Mouse (Mus musculus) stomach, postnatal 0 days (tissue): ENCODE data around the gene Lpp. TPM values are rescaled to one million over a fixed set of nuclear protein-coding genes. Genes with fewer than 3 reads are reported as not detected.
A peak's percentile ranks its signal among the peaks of the same experiment; 100 is the strongest.

ENCODE experiments used
- ATAC-seq: fragments of 200-750 bp; cut with Nextera tagmentation; 2 replicates; pipeline ENCODE4 v1.8.0; 2017; ENCODE audit not compliant: low FRiP score, low TSS enrichment
- DNase-seq: peaks from one replicate; pipeline ENCODE4 v3.0.0-alpha.2; 2016; ENCODE audit warnings: low spot score
- H3K27ac ChIP-seq: fragments of 300-500 bp; sonication (generic); replicated peaks from 2 replicates; pipeline ENCODE4 v1.5.1; 2014; ENCODE audit warnings: mild to moderate bottlenecking, control low read depth
- H3K27me3 ChIP-seq: fragments of 300-500 bp; sonication (generic); 2 replicates; pipeline ENCODE4 v1.6.1; 2014; ENCODE audit warnings: low read length; ENCODE audit not compliant: control insufficient read depth, insufficient read depth
- H3K36me3 ChIP-seq: fragments of 300-500 bp; sonication (generic); 2 replicates; pipeline ENCODE4 v1.6.1; 2014; ENCODE audit warnings: low read length, mixed read lengths; ENCODE audit not compliant: control insufficient read depth, insufficient read depth
- H3K4me1 ChIP-seq: fragments of 300-500 bp; sonication (generic); replicated peaks from 2 replicates; pipeline ENCODE4 v1.6.1; 2014; ENCODE audit warnings: antibody characterized with exemption; ENCODE audit not compliant: control insufficient read depth, insufficient read depth
- H3K4me2 ChIP-seq: fragments of 300-500 bp; sonication (generic); replicated peaks from 2 replicates; pipeline ENCODE4 v1.6.1; 2014; ENCODE audit warnings: low read depth, mild to moderate bottlenecking, control low read depth, moderate library complexity
- H3K4me3 ChIP-seq: fragments of 300-500 bp; sonication (generic); 2 replicates; pipeline ENCODE4 v1.5.1; 2014; ENCODE audit warnings: low read depth, low read length, control low read depth
- H3K9ac ChIP-seq: fragments of 300-500 bp; sonication (generic); 2 replicates; pipeline ENCODE4 v1.6.1; 2014; ENCODE audit warnings: mild to moderate bottlenecking, low read length, control low read depth, mixed read lengths
- H3K9me3 ChIP-seq: fragments of 300-500 bp; sonication (generic); 2 replicates; pipeline ENCODE4 v1.6.1; 2016; ENCODE audit warnings: low read length; ENCODE audit not compliant: control insufficient read depth
- CTCF ChIP-seq: IDR thresholded peaks from 2 replicates; pipeline ENCODE4 v1.5.1; 2016; ENCODE audit warnings: antibody characterized with exemption, low read depth, mild to moderate bottlenecking, moderate library complexity
- EP300 ChIP-seq: optimal IDR thresholded peaks from 2 replicates; pipeline ENCODE3; 2016; ENCODE audit warnings: antibody characterized with exemption
- WGBS: fragments of 180-500 bp; shearing (Covaris S2); extraction: QIAGEN DNeasy Blood & Tissue Kit; methylation state at CpG from one replicate; pipeline ENCODE4 v1.1.7; 2014; 5-methylcytosine and 5-hydroxymethylcytosine counted together
- polyA plus RNA-seq: library from polyadenylated mRNA; unstranded; fragments of >200 nt; fragmentation: Nextera tagmentation; extraction: Ambion mirVana; gene quantifications from 2 replicates; pipeline ENCODE4 v1.2.1, GENCODE M21; 2015

The Lpp gene
- polyA plus RNA-seq, 1 experiment from 2014 or later = 51.3 TPM

DNA sequence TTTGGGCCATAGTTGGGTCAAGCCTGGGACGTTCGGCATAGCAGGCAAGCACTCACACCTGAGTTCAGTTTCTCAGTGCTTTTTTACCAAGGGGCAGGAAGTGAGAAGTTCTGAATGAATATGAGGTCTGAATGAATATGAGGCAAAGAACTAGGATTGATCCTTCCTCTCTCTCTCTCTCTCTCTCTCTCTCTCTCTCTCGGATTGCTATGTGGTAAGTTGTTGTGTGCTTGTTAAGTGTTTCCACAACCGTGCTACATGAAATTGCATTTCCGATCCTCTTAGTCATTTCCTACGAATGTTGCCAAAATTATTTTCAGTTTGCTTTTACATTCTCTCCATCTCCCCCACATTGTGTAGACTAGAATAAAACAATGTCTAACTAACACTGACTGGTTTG, 517.0 kb downstream of the Lpp start:
- Histone ChIP-seq H3K27me3 (no peaks in the 10 kb centered on the region), H3K9ac (no peak overlapping the region), H3K4me2 (no peak overlapping the region), H3K36me3 (no peaks in the 10 kb centered on the region), H3K4me3 (no peak overlapping the region), H3K9me3 (no peaks in the 10 kb centered on the region), H3K4me1 (peaks cover 7% of the 10 kb centered on the region), H3K27ac (no peak overlapping the region)
- TF ChIP-seq CTCF (no peak), EP300 (no peak)
- DNase-seq = no peak
- no peak for ATAC-seq
- WGBS = 67% methylated on average over 6 of the region's 6 CpGs

GRCm38 (mm10) chr16:24910834-24911233, 517.5 kb downstream of the Lpp start:
- H3K4me1 ChIP-seq = peaks cover 7% of the 10 kb centered on the region
- no peak overlapping the region for H3K4me2 ChIP-seq
- no peak overlapping the region for H3K27ac ChIP-seq
- H3K9me3 ChIP-seq = no peaks in the 10 kb centered on the region
- H3K27me3 ChIP-seq = no peaks in the 10 kb centered on the region
- ATAC-seq = peak; percentile 64; the same call in 1 of the 2 replicates
- H3K36me3 ChIP-seq = no peaks in the 10 kb centered on the region
- WGBS = 37% methylated on average over 3 of the region's 3 CpGs
- TF ChIP-seq CTCF (peak; percentile 61), EP300 (no peak)
- DNase-seq = no peak
- H3K9ac ChIP-seq = no peak overlapping the region
- H3K4me3 ChIP-seq = no peak overlapping the region

DNA sequence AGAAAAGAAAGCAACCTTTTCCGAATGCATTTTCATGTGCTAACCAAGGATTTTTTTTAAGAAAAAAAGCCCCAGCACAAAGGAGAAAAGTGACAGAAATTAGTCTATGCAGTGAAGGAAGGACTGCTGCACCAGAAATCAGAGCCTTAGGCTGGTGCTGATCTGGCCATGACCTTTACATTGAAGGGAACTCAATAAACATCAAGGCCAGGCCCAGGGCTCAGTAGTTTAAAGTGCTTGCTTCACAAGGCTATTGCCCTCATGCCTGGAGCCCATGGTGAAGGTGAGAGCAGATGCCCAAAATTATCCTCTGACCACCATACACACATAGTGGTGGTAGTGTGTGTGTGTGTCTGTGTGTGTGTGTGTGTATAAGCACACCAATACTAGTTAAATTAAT, 519.1 kb downstream of the Lpp start:
- Histone ChIP-seq H3K27ac (no peak overlapping the region), H3K4me3 (no peak overlapping the region), H3K4me1 (peaks cover 7% of the 10 kb centered on the region), H3K9me3 (no peaks in the 10 kb centered on the region), H3K27me3 (no peaks in the 10 kb centered on the region), H3K36me3 (no peaks in the 10 kb centered on the region), H3K4me2 (no peak overlapping the region), H3K9ac (no peak overlapping the region)
- no peak for TF ChIP-seq EP300
- no peak for TF ChIP-seq CTCF
- WGBS = 81% methylated on average over 1 of the region's 1 CpGs
- ATAC-seq = no peak
- no peak for DNase-seq

- Histone ChIP-seq H3K9me3 (no peaks in the 10 kb centered on the region), H3K4me1 (peaks cover 7% of the 10 kb centered on the region), H3K4me3 (no peak overlapping the region), H3K9ac (no peak overlapping the region), H3K36me3 (no peaks in the 10 kb centered on the region), H3K27me3 (no peaks in the 10 kb centered on the region), H3K27ac (no peak overlapping the region), H3K4me2 (no peak overlapping the region)
- no peak for TF ChIP-seq CTCF
- TF ChIP-seq EP300 = no peak
- WGBS = 82% methylated on average over 3 of the region's 3 CpGs
- DNase-seq (no peak), ATAC-seq (no peak)
Measured at GRCm38 (mm10) chr16:24913021-24913420, 519.7 kb downstream of the Lpp start.

DNA sequence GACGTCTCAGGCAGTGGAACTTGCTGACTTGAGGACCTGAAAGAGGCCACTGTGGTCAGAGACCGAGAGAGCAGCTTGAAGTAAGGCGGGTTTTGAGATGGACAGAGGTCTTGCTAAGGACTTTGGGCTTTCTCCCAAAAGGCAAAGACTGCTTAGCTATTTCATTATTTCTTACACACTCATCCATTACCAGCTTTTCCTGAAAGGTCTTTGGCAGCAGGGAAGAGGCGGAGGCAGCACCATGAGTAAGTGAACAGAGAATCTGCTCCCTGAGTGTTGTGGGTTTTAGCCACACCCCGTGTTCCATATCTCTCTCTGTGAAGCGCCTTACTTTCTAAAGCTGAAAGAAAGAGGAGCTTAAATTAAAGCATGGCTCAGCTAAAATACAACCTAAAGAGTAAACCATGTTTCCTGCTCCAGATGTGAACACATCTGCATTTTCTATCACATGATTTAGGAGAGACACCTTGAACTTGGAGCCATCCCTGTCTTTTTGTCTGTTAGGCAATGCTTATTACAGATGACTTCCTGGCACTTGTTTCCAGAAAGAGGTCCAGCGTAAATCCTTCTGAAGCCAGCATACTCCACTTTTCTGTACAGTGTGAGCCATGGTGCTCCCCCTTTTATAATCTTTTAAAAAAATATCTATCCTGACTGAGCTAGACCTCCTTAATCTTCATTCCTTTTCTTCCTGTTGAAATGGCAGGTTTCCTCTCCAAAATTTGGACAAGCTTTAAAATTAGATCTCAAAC, 520.5 kb downstream of the Lpp start:
- Histone ChIP-seq H3K4me1 (peaks cover 5% of the 10 kb centered on the region), H3K27me3 (no peaks in the 10 kb centered on the region), H3K9me3 (no peaks in the 10 kb centered on the region), H3K36me3 (no peaks in the 10 kb centered on the region), H3K4me2 (no peak overlapping the region), H3K4me3 (no peak overlapping the region), H3K9ac (no peak overlapping the region), H3K27ac (peak overlapping the region; percentile 45)
- TF ChIP-seq CTCF = no peak
- TF ChIP-seq EP300 = peak; percentile 23
- DNase-seq (no peak), ATAC-seq (peak; percentile 63; the same call in 1 of the 2 replicates)
- WGBS = 29% methylated on average over 7 of the region's 7 CpGs

GRCm38 (mm10) chr16:24914393-24914751, 521.1 kb downstream of the Lpp start:
- Histone ChIP-seq H3K4me2 (no peak overlapping the region), H3K9me3 (no peaks in the 10 kb centered on the region), H3K4me1 (peaks cover 5% of the 10 kb centered on the region; the same call in 1 of the 2 replicates), H3K4me3 (no peak overlapping the region), H3K36me3 (no peaks in the 10 kb centered on the region), H3K9ac (no peak overlapping the region), H3K27me3 (no peaks in the 10 kb centered on the region), H3K27ac (peak overlapping the region; percentile 45)
- TF ChIP-seq CTCF = no peak
- TF ChIP-seq EP300 = no peak
- WGBS = 40% methylated on average over 3 of the region's 3 CpGs
- DNase-seq (peak; percentile 26), ATAC-seq (0 out of 2 replicates have a peak, but pooled peaks have one; percentile 33)
